In genomic region chr1:82834572-82834971, GRCm38 (mm10) we compare ENCODE assay signal across 10 mouse cellular contexts. TPM values are rescaled to one million over a fixed set of nuclear protein-coding genes. Genes with fewer than 3 reads are reported as not detected.
A peak's percentile ranks its signal among the peaks of the same experiment; 100 is the strongest.
DNase-seq lines count a peak whose midpoint lies in the region; ATAC-seq and TF ChIP-seq lines count a peak whose summit lies in the region.
"Had no signal": no experiment of that assay in that cellular context is flagged by ENCODE, and none has a peak within 500 bp of the region (broad histone marks: within the 10 kb centered on the region; RNA-seq: fewer than 3 reads in every experiment).

No protein-coding gene starts in this region.

- no peak for TF ChIP-seq CTCF in G1E (IDR thresholded peaks at IDR 0.05; ENCODE audit: low read depth, low read length)

- no peak for DNase-seq in heart, adult 8-10 months (ENCODE audit: low spot score)
- peak; percentile 49 for DNase-seq in G1E (ENCODE audit: low spot score)
- DNase-seq in c-Kit-positive CD71-positive TER-119-negative erythroid progenitor cells, embryonic 14.5 days (ENCODE audit: low read depth): peak; percentile 75
- DNase-seq in thymus, postnatal 4 days: no peak
- DNase-seq in kidney, adult 18-20 months: no peak

- no peaks in the 10 kb centered on the region for H3K9me3 ChIP-seq in heart, embryonic 11.5 days (replicated peaks; ENCODE audit: control insufficient read depth, low read length)
- H3K9me3 ChIP-seq in G1E (replicated peaks): 0 out of 2 replicates have a peak, but pooled peaks cover 2% of the 10 kb centered on the region
- H3K9me3 ChIP-seq in liver, embryonic 12.5 days (replicated peaks): no peaks in the 10 kb centered on the region
- H3K9me3 ChIP-seq in forebrain, embryonic 12.5 days: no peaks in the 10 kb centered on the region
- H3K9me3 ChIP-seq: neural tube, embryonic 13.5 days had no signal

- peak overlapping the region; percentile 43; the same call in 1 of the 2 replicates for H3K9ac ChIP-seq in heart, embryonic 11.5 days (ENCODE audit: low read depth, low read length)
- H3K9ac ChIP-seq in liver, embryonic 12.5 days: peak overlapping the region; percentile 99
- no peak overlapping the region for H3K9ac ChIP-seq in forebrain, embryonic 12.5 days
- H3K9ac ChIP-seq: neural tube, embryonic 13.5 days had no signal

- no peaks in the 10 kb centered on the region for H3K36me3 ChIP-seq in heart, embryonic 11.5 days (ENCODE audit: control insufficient read depth, insufficient read depth, low read length)
- H3K36me3 ChIP-seq in G1E (replicated peaks): no peaks in the 10 kb centered on the region
- H3K36me3 ChIP-seq in liver, embryonic 12.5 days: no peaks in the 10 kb centered on the region
- no peaks in the 10 kb centered on the region for H3K36me3 ChIP-seq in forebrain, embryonic 12.5 days (replicated peaks)
- H3K36me3 ChIP-seq: neural tube, embryonic 13.5 days had no signal

- peak overlapping the region; percentile 76 for H3K27ac ChIP-seq in heart, embryonic 11.5 days (ENCODE audit: low read depth, low read length)
- peak overlapping the region; percentile 94 for H3K27ac ChIP-seq in liver, embryonic 12.5 days
- no peak overlapping the region for H3K27ac ChIP-seq in forebrain, embryonic 12.5 days
- H3K27ac ChIP-seq: macrophage; neural tube, embryonic 13.5 days had no signal

- H3K4me1 ChIP-seq in heart, embryonic 11.5 days (ENCODE audit: control insufficient read depth, insufficient read depth, low read length): peaks cover 30% of the 10 kb centered on the region
- H3K4me1 ChIP-seq in G1E (ENCODE audit: insufficient read depth, low read depth, low read length): peaks cover 88% of the 10 kb centered on the region
- H3K4me1 ChIP-seq in liver, embryonic 12.5 days: peaks cover 87% of the 10 kb centered on the region
- peaks cover 3% of the 10 kb centered on the region for H3K4me1 ChIP-seq in forebrain, embryonic 12.5 days

- no peak overlapping the region for H3K4me3 ChIP-seq in heart, embryonic 11.5 days (ENCODE audit: low read depth, low read length)
- H3K4me3 ChIP-seq in G1E (ENCODE audit: low read depth, low read length): peak overlapping the region; percentile 37; the same call in 1 of the 2 replicates
- H3K4me3 ChIP-seq in liver, embryonic 12.5 days: no peak overlapping the region
- no peak overlapping the region for H3K4me3 ChIP-seq in forebrain, embryonic 12.5 days (replicated peaks)
- H3K4me3 ChIP-seq: neural tube, embryonic 13.5 days had no signal

- peak overlapping the region; percentile 1 for H3K4me2 ChIP-seq in heart, embryonic 11.5 days
- peak overlapping the region; percentile 63 for H3K4me2 ChIP-seq in liver, embryonic 12.5 days
- no peak overlapping the region for H3K4me2 ChIP-seq in forebrain, embryonic 12.5 days
- H3K4me2 ChIP-seq: neural tube, embryonic 13.5 days had no signal

- WGBS in heart, embryonic 11.5 days (ENCODE audit: insufficient replicate concordance): 24% methylated on average over 8 of the region's 8 CpGs
- WGBS in liver, embryonic 12.5 days (ENCODE audit: insufficient replicate concordance): 9% methylated on average over 8 of the region's 8 CpGs
- WGBS in forebrain, embryonic 12.5 days: 74% methylated on average over 8 of the region's 8 CpGs

- no peaks in the 10 kb centered on the region for H3K27me3 ChIP-seq in heart, embryonic 11.5 days (ENCODE audit: control insufficient read depth, insufficient read depth, low read length)
- no peaks in the 10 kb centered on the region for H3K27me3 ChIP-seq in G1E (ENCODE audit: insufficient read depth, low read length)
- no peaks in the 10 kb centered on the region for H3K27me3 ChIP-seq in liver, embryonic 12.5 days (replicated peaks)
- no peaks in the 10 kb centered on the region for H3K27me3 ChIP-seq in forebrain, embryonic 12.5 days
- H3K27me3 ChIP-seq: neural tube, embryonic 13.5 days had no signal

- peak; percentile 69 for ATAC-seq in heart, embryonic 11.5 days (replicated peaks; ENCODE audit: insufficient number of reproducible peaks, low FRiP score, low TSS enrichment)
- ATAC-seq in G1E (ENCODE audit: extremely low read depth, insufficient number of reproducible peaks, low FRiP score, poor library complexity, severe bottlenecking): peak; percentile 61
- peak; percentile 85 for ATAC-seq in liver, embryonic 12.5 days
- ATAC-seq in forebrain, embryonic 12.5 days (ENCODE audit: low FRiP score): no peak

RNA-seq across cellular contexts. Expression of gene Agfg1, which starts 4.7 kb away (rescaled TPM):
- 42.2 and 43.8 TPM in 2 replicates for polyA plus RNA-seq in heart, embryonic 11.5 days (2014; fragmentation: Nextera tagmentation; extraction: Ambion mirVana)
- total RNA-seq in heart, adult 8-10 months (2022): 10 to 100 TPM; 23.8 to 28.7 (median 26.0) TPM
- 303 and 306 TPM in 2 replicates for total RNA-seq in G1E (2014; fragmentation: Nextera tagmentation)
- 121 and 135 TPM in 2 replicates for total RNA-seq in G1E (2017)
- 30.4 and 32.1 TPM in 2 replicates for polyA plus RNA-seq in G1E (2012)
- polyA plus RNA-seq in liver, embryonic 12.5 days (2016; fragmentation: Nextera tagmentation; extraction: Ambion mirVana): 76.7 and 78.3 TPM in 2 replicates
- polyA plus RNA-seq in forebrain, embryonic 12.5 days (2016; fragmentation: Nextera tagmentation; extraction: Ambion mirVana): 39.5 and 41.8 TPM in 2 replicates

Comparison
In these comparisons a context has a peak if more than half of its experiments do, and no peak if none do; other contexts are left out.
1. DNase-seq: peak in G1E (single experiment) and c-Kit-positive CD71-positive TER-119-negative erythroid progenitor cells, embryonic 14.5 days (single experiment); none in heart, adult 8-10 months (single experiment), thymus, postnatal 4 days (single experiment) and kidney, adult 18-20 months (single experiment).